Mouse (Mus musculus) limb, embryonic 10.5 days (tissue): Measurements from ENCODE around the gene Tmem130. TPM values are rescaled to one million over a fixed set of nuclear protein-coding genes. Genes with fewer than 3 reads are reported as not detected.
"Not testable (repeated sequence)": the region's sequence is repeated elsewhere in the genome, so short reads cannot be mapped to it uniquely, and the experiment has no call there.

Experiments
- DNase-seq: peaks from one replicate; pipeline ENCODE4 v3.0.0-alpha.2; 2017; ENCODE audit warnings: low spot score
- H3K27ac ChIP-seq: fragments of 300-500 bp; sonication (generic); 2 replicates; pipeline ENCODE4 v1.5.1; 2016; ENCODE audit warnings: mild to moderate bottlenecking
- H3K27me3 ChIP-seq: fragments of 300-500 bp; sonication (generic); 2 replicates; pipeline ENCODE4 v1.6.1; 2016; ENCODE audit warnings: low read depth, mild to moderate bottlenecking; ENCODE audit not compliant: poor library complexity, severe bottlenecking
- H3K36me3 ChIP-seq: fragments of 300-500 bp; sonication (generic); 2 replicates; pipeline ENCODE4 v1.6.1; 2016; ENCODE audit warnings: mild to moderate bottlenecking, moderate library complexity
- H3K4me1 ChIP-seq: fragments of 300-500 bp; sonication (generic); 2 replicates; pipeline ENCODE4 v1.6.1; 2016
- H3K4me3 ChIP-seq: fragments of 300-500 bp; sonication (generic); 2 replicates; pipeline ENCODE4 v1.5.1; 2016; ENCODE audit warnings: mild to moderate bottlenecking, moderate library complexity
- H3K9me3 ChIP-seq: fragments of 300-500 bp; sonication (generic); replicated peaks from 2 replicates; pipeline ENCODE4 v1.6.1; 2016; ENCODE audit warnings: mild to moderate bottlenecking
- WGBS: fragments of 180-500 bp; shearing (Covaris S2); methylation state at CpG from one replicate; pipeline ENCODE4 v1.1.7; 2016; 5-methylcytosine and 5-hydroxymethylcytosine counted together
- polyA plus RNA-seq: library from polyadenylated mRNA; unstranded; fragments of >200 nt; fragmentation: Nextera tagmentation; extraction: Ambion mirVana; gene quantifications from 2 replicates; pipeline ENCODE4 v1.2.1, GENCODE M21; 2016

Tmem130 gene
- polyA plus RNA-seq, 1 experiment from 2014 or later: 0.11 TPM

- Histone ChIP-seq H3K27me3 (peaks cover 11% of the 10 kb centered on the region), H3K4me1 (peaks cover 13% of the 10 kb centered on the region), H3K36me3 (peaks cover 29% of the 10 kb centered on the region), H3K4me3 (peak within 1 kb of the TSS; percentile 89), H3K27ac (peak within 1 kb of the TSS; percentile 98)
- WGBS: 85% methylated on average over 12 of the region's 15 CpGs
- H3K9me3 ChIP-seq, DNase-seq: not testable (repeated sequence)
Observed at GRCm38 (mm10) chr5:144767106-144767798, 5.6 kb upstream of the Tmem130 start, which contains the start of gene Trrap. Trrap (plus strand) TSS chr5:144767732.

- no peak for DNase-seq
Observed at GRCm38 (mm10) chr5:144766646-144767045, 5.0 kb upstream of the Tmem130 start.

GRCm38 (mm10) chr5:144766026-144766425 lies 4.4 kb upstream of the Tmem130 start:
- 85% methylated on average over 7 of the region's 7 CpGs for WGBS
- Histone ChIP-seq H3K27me3 (peaks cover 24% of the 10 kb centered on the region), H3K4me1 (peaks cover 19% of the 10 kb centered on the region), H3K36me3 (peaks cover 18% of the 10 kb centered on the region), H3K9me3 (no peaks in the 10 kb centered on the region), H3K4me3 (no peak overlapping the region), H3K27ac (no peak overlapping the region)
- no peak for DNase-seq

More at GRCm38 (mm10) chr5:144766646-144767045, 5.0 kb upstream of the Tmem130 start:
- Histone ChIP-seq H3K27ac (no peak overlapping the region), H3K4me1 (peaks cover 13% of the 10 kb centered on the region), H3K4me3 (no peak overlapping the region), H3K9me3 (no peaks in the 10 kb centered on the region), H3K27me3 (peaks cover 17% of the 10 kb centered on the region), H3K36me3 (peaks cover 24% of the 10 kb centered on the region)
- WGBS: 92% methylated on average over 11 of the region's 11 CpGs

GRCm38 (mm10) chr5:144758422-144758821 lies 3.2 kb downstream of the Tmem130 start:
- 19% methylated on average over 8 of the region's 8 CpGs for WGBS
- H3K36me3 ChIP-seq: no peaks in the 10 kb centered on the region
- H3K4me1 ChIP-seq: peaks cover 12% of the 10 kb centered on the region
- no peak for DNase-seq
- no peaks in the 10 kb centered on the region for H3K9me3 ChIP-seq
- peaks cover 49% of the 10 kb centered on the region for H3K27me3 ChIP-seq
- no peak overlapping the region for H3K4me3 ChIP-seq
- no peak overlapping the region for H3K27ac ChIP-seq

- Histone ChIP-seq H3K9me3 (no peaks in the 10 kb centered on the region), H3K36me3 (no peaks in the 10 kb centered on the region), H3K27ac (no peak overlapping the region), H3K27me3 (peaks cover 40% of the 10 kb centered on the region), H3K4me3 (no peak overlapping the region), H3K4me1 (peaks cover 15% of the 10 kb centered on the region)
- 85% methylated on average over 9 of the region's 9 CpGs for whole genome bisulfite sequencing
- no peak for DNase-seq
Observed at GRCm38 (mm10) chr5:144757402-144757801, 4.2 kb downstream of the Tmem130 start.

- WGBS: 80% methylated on average over 10 of the region's 10 CpGs
Observed at GRCm38 (mm10) chr5:144755191-144755590, 6.4 kb downstream of the Tmem130 start.

GRCm38 (mm10) chr5:144753041-144753440 lies 8.6 kb downstream of the Tmem130 start:
- no peaks in the 10 kb centered on the region for H3K36me3 ChIP-seq
- no peak overlapping the region for H3K27ac ChIP-seq
- no peaks in the 10 kb centered on the region for H3K27me3 ChIP-seq
- no peaks in the 10 kb centered on the region for H3K9me3 ChIP-seq
- 66% methylated on average over 7 of the region's 7 CpGs for WGBS
- DNase-seq: no peak
- peaks cover 6% of the 10 kb centered on the region for H3K4me1 ChIP-seq
- no peak overlapping the region for H3K4me3 ChIP-seq

More at GRCm38 (mm10) chr5:144755191-144755590, 6.4 kb downstream of the Tmem130 start:
- Histone ChIP-seq H3K27ac (no peak overlapping the region), H3K27me3 (peaks cover 19% of the 10 kb centered on the region; the same call in 1 of the 2 replicates), H3K9me3 (no peaks in the 10 kb centered on the region), H3K4me1 (peaks cover 10% of the 10 kb centered on the region), H3K36me3 (no peaks in the 10 kb centered on the region), H3K4me3 (no peak overlapping the region)
- no peak for DNase-seq

- DNase-seq: no peak
- no peaks in the 10 kb centered on the region for H3K36me3 ChIP-seq
Observed at GRCm38 (mm10) chr5:144752432-144752831, 9.2 kb downstream of the Tmem130 start.

GRCm38 (mm10) chr5:144737101-144737500 lies 24.5 kb downstream of the Tmem130 start:
- H3K27ac ChIP-seq: no peak overlapping the region
- no peaks in the 10 kb centered on the region for H3K27me3 ChIP-seq
- WGBS: 89% methylated on average over 14 of the region's 14 CpGs
- peaks cover 6% of the 10 kb centered on the region for H3K4me1 ChIP-seq
- no peak overlapping the region for H3K4me3 ChIP-seq
- no peak for DNase-seq
- H3K9me3 ChIP-seq: no peaks in the 10 kb centered on the region
- H3K36me3 ChIP-seq: no peaks in the 10 kb centered on the region

More at GRCm38 (mm10) chr5:144752432-144752831, 9.2 kb downstream of the Tmem130 start:
- no peak overlapping the region for H3K4me3 ChIP-seq
- no peaks in the 10 kb centered on the region for H3K9me3 ChIP-seq
- no peaks in the 10 kb centered on the region for H3K27me3 ChIP-seq
- peak overlapping the region; percentile 53; the same call in 1 of the 2 replicates for H3K27ac ChIP-seq
- H3K4me1 ChIP-seq: peaks cover 6% of the 10 kb centered on the region
- WGBS: 11% methylated on average over 5 of the region's 5 CpGs

GRCm38 (mm10) chr5:144734949-144735348 lies 26.7 kb downstream of the Tmem130 start:
- Histone ChIP-seq H3K27me3 (no peaks in the 10 kb centered on the region), H3K4me1 (peaks cover 6% of the 10 kb centered on the region), H3K27ac (no peak overlapping the region), H3K36me3 (no peaks in the 10 kb centered on the region), H3K9me3 (no peaks in the 10 kb centered on the region), H3K4me3 (no peak overlapping the region)
- DNase-seq: peak; percentile 86
- 34% methylated on average over 8 of the region's 8 CpGs for whole genome bisulfite sequencing

- Histone ChIP-seq H3K27ac (no peak overlapping the region), H3K36me3 (no peaks in the 10 kb centered on the region), H3K4me1 (peaks cover 6% of the 10 kb centered on the region), H3K9me3 (no peaks in the 10 kb centered on the region), H3K27me3 (no peaks in the 10 kb centered on the region), H3K4me3 (no peak overlapping the region)
- 30% methylated on average over 4 of the region's 4 CpGs for WGBS
- DNase-seq: peak; percentile 76
Observed at GRCm38 (mm10) chr5:144733953-144734352, 27.7 kb downstream of the Tmem130 start.

GRCm38 (mm10) chr5:144729216-144729615 lies 32.4 kb downstream of the Tmem130 start:
- Histone ChIP-seq H3K27me3 (peaks cover 10% of the 10 kb centered on the region; the same call in 1 of the 2 replicates), H3K4me3 (no peak overlapping the region), H3K9me3 (no peaks in the 10 kb centered on the region), H3K27ac (no peak overlapping the region), H3K4me1 (peaks cover 6% of the 10 kb centered on the region), H3K36me3 (no peaks in the 10 kb centered on the region)
- WGBS: 79% methylated on average over 8 of the region's 8 CpGs
- DNase-seq: no peak

GRCm38 (mm10) chr5:144728237-144728636 lies 33.4 kb downstream of the Tmem130 start:
- peaks cover 6% of the 10 kb centered on the region for H3K4me1 ChIP-seq
- H3K4me3 ChIP-seq: no peak overlapping the region
- peaks cover 10% of the 10 kb centered on the region; the same call in 1 of the 2 replicates for H3K27me3 ChIP-seq
- WGBS: 40% methylated on average over 5 of the region's 5 CpGs
- H3K27ac ChIP-seq: no peak overlapping the region
- H3K9me3 ChIP-seq: no peaks in the 10 kb centered on the region
- no peaks in the 10 kb centered on the region for H3K36me3 ChIP-seq
- no peak for DNase-seq
